Mouse (Mus musculus): ENCODE data around the gene Apobec1.
"Not testable (repeated sequence)": the region's sequence is repeated elsewhere in the genome, so short reads cannot be mapped to it uniquely, and the experiment has no call there.

The Apobec1 gene

DNA sequence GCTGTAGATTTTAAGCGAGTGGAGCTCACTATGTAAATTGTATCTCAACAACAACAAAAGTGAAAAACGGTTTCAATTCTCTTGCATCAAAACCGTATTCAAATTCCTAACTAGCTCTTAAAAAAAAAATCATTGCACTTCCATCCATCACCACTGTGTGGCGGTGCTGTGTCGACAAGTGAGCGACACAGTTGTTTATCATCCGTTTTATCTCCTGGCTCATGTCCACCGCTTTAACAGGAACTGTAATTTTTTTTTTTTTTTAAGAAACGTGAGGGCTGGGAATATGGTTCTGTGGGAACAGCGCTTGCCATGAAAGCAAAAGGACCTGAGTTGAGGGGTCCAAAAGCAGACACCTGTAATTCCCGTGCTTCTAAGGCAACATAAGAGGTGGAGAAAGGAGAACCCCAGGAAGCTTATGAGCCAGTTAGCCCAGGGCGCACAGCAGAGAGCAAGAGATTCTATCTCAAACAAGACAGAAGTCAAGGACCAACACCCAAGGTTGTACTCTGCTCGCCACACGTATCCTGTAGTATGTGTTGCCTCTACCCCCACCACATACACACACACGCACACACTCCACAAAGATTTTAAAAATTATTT is 45.2 kb downstream of the Apobec1 start:
- DNase-seq: peak; percentile 54 to 69

DNA sequence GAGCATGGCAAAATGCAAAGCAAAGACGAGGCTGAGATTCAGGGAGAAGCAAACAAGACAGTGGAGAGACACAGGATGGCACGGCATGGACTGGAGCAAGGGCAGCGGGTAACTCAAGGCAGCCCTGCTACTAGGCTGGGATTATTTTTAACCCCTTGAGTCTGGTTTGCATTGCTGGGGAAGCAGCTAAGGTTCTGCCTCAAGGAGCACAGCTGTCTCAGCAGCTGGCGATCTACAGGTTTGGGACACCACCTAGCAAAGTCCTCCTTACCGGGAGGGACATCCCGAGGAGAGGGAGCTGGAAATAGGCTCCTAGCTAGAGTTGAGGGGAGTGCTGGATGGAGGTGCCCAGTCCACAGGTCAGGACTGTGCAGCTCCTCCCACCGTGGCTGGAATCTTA is 47.0 kb downstream of the Apobec1 start:
- DNase-seq: no peak

DNA sequence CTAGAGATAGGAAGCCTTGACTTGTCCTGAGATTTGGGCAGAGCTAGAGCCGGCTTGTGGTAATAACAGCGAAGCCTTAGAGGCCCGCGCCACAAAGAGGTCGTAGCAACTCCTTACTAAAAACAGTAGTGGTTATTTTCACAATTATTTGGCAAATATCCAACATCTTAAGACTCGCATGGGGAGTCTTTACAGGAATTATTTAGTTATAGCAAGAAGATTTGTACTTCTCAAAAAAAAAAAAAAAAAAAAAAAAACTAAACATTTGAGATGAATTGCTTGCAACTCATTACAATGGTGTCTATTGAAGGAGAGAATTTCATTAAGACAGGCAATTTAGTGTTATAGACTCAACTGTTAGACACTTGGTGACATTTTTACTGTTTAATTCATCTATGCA is 48.1 kb downstream of the Apobec1 start:
- DNase-seq: no peak

DNA sequence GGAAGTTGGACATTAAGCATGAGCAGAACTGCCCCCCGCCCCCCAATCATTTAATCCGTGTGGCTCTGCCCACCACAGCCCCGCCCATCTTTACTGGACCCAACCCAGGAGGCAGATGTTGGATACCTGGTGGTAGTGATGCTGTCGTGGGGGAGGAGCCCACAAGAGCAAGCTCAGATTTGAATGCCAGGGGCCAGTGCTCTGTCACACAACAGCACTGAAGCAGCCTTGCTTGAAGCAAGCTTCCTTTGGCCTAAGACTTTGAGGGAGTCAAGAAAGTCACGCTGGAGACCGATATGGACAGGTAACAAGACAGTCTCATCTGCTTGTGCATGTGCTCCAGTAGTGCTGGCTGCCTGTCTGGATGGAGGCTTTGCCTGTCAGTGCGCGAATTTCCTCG is 48.6 kb downstream of the Apobec1 start, which contains the start of gene Aicda:
Aicda (plus strand) TSS at position 196 of the 400 bp plus-strand sequence.
- DNase-seq: no peak

DNA sequence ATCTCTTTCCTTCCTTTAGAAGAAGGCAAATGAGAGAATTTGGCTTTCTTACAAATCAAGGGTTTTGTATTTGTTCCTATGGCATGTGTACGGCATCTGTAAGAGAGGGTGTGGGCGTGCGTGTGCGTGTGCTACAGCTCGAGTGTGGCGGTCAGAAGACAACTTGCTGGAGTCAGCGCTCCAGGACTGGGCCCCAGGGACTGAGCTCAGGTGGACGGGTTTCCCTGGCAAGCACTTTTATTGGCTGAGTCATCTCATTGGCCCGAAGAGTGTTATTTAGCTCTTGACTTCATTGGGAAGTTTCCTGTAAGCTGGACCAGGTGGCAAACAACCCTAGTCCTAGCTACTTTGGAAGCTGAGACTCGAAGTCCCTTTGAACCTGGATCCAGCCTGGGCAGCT is 56.3 kb downstream of the Apobec1 start:
- DNase-seq: no peak

DNA sequence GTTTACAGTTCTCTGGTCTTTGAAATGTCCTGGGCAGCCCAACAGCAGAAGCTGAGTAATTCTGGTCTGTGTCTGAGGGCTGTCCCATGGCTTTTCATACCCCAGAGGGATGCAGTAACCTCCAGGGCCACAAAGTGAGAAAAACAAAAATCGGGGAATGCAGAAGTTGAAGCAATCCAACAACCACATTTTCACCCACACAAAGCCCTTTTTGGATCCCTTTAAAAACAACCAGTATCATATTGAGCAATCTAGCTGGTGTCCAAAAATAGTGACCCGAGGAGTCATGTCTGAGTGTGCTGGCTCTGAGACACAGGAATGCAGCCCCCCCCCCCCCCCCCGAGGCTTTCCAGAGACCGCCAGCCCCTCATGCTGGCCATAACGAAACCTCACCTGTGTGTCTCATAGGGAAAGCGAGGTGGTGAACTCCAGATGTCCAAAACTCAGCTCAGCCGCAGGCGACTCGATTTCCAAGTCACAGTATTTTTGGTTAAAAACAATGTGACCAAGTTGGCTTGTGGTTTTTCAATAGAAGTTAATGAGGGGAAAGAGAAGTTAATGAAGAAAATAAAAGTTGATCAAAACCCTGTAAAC is 56.9 kb downstream of the Apobec1 start:
- no peak for DNase-seq

DNA sequence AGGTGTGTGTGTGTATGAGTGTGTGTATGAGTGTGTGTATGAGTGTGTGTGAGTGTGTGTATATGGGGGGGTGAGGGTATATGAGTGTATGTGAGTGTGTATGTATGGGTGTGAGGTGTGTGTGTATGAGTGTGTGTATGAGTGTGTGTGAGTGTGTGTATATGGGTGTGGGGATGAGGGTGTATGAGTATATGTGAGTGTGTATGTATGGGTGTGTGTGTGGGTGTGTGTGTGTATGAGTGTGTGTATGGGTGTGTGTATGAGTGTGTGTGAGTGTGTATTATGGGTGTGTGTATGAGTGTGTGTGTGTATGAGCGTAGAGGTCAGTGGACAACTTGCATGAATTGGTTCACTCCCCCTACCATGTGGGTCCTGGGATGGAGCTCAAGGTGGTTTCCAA is 57.6 kb downstream of the Apobec1 start:
- DNase-seq: no peak

DNA sequence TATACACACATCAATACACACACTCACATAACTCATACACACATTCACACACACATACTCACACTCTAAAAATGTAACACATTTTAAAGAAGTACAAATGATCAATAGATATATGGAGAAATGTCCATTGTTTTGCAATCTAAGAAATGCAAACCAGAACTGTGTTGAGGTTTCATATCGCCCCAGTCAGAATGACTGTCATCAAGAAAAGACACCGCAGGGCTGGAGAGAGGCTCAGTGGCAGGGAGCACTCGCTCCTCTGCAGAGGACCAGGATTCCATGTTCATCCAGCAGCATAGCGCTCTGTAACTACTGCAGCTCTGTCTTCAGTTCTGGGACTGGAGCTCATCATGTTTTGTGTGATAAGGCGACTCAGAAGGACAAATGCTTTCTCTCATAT is 58.7 kb downstream of the Apobec1 start:
- no peak for DNase-seq

DNA sequence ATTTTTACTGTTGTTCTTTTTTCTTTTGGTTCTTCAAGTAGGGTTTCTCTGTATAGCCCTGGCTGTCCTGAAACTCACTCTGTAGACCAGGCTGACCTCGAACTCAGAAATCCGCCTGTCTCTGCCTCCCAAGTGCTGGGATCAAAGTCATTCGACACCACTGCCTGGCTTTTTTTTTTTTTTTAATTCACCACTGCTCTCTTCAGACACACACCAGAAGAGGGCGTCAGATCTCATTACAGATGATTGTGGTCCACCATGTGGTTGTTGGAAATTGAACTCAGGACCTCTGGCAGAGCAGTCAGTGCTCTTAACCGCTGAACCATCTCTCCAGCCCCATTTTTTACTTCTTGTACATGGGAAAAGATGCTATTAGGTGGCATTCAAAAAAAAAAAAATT is 59.8 kb downstream of the Apobec1 start:
- not testable (repeated sequence) for DNase-seq

DNA sequence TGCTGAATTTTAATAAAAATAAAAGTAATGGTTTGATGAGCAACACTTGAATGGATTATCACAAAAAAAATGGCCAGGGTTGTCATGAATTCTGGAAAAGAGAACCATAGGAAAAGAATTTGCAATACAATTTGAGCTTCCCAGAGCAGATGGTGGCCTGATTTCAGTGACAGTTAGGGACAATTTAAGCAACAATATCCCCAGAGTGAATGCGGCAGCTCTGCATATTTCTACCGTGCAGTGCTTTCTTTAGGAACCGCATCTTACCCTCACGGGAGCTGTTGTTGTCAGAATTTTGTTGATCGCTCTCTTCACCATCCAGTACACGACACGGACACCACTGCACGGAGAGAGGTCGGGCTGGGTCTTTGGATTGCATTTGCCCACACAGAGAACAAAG is 62.7 kb downstream of the Apobec1 start:
- no peak for DNase-seq

DNA sequence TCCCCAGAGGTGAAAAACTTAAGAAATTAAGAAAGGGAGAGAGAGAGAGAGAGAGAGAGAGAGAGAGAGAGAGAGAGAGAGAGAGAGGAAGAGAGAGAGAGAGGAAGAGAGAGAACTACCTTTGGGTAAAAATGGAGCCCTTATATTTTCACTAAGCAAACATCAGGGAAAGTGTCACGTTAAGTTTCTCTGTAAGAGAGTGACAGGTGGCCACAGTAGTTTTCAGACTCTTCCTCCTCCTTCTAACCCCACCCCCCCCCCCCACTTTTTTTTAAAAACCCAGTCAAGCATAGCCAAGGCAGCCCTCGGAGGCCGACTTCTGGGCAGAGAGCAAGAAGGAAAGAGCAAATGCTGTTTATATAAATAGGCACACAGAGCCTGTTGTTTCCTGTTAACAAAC is 68.2 kb downstream of the Apobec1 start:
- DNase-seq: no peak

DNA sequence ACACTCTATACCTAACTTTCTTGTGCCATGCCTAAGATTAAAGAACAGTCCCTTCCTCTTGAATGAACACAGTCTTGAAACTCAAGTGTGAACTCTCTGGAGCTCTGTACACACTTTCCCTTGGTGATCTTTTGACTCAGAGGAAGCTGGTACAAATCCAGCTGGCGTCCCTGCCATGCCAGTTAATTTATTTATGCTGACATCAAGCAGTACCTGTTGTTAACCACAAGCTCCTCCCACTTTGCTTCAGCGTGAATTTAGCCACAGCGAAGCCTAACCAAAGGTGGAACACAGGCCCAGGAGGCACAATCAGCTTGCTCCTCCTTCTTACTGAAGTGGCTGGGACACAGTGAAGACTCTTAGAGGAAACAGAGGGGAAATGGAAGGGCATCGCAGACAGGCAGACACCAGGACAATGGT is 69.4 kb downstream of the Apobec1 start:
- no peak for DNase-seq

DNA sequence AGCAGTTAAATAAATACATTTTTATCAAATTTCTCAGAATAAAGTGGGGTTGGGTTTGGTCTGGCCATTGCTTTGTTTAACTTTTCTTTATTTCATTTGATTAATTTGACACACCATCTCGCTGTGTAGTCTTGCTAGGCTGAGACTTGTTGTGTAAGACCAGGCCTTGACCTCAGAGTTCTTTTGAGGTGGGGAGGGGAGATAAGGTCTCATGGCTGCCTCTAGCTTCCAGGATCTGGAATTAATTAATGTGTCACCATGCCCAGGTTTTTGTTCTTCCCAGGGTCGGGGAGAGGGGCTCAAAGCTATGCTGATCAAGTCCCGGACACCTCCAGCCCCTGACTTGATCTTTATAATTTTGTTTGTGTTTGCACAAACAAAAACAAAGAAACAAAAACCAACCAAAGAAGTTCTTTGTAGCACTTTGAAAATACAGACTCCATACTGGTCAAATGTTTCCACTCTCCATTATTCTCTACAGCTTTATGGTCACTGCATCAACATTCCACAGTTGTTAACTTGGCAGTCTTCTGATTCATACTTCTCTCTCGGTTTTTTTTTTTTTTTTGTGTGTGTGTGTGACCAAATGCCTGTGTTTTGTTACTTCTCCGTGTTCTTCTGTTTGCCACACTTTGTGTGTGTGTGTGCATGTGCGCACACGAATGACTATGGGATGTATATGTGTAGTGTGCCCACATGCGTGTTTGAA is 70.6 kb downstream of the Apobec1 start:
- no peak for DNase-seq

DNA sequence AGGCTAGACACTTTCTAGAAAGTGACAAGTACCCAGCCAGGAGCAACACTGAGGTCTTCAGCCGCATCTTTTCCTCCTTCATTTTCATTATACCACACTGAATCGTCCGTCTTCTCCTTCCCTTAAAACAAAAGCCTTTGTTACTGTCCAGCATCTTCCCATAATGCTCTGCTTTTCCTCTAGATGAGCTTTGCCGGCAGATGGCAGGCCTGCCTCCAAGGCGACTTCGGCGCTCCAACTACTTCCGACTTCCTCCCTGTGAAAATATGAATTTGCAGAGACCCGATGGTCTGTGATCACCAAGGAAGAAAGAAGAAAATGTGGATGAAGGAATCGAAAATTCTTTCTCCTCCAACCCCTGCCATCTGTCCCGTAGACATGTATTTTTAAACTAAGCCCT is 74.1 kb downstream of the Apobec1 start:
- DNase-seq: no peak

Measured in cerebellum, postnatal 36 days (tissue).